Mouse (Mus musculus): ENCODE results near the gene D11Wsu47e. TPM values are rescaled to one million over a fixed set of nuclear protein-coding genes. Genes with fewer than 3 reads are reported as not detected.
A peak's percentile ranks its signal among the peaks of the same experiment; 100 is the strongest.
"Not testable (repeated sequence)": the region's sequence is repeated elsewhere in the genome, so short reads cannot be mapped to it uniquely, and the experiment has no call there.

Gene D11Wsu47e
- polyA plus RNA-seq (2015; fragmentation: Nextera tagmentation; extraction: Ambion mirVana) = 15.7 and 17.0 TPM in 2 replicates

DNA sequence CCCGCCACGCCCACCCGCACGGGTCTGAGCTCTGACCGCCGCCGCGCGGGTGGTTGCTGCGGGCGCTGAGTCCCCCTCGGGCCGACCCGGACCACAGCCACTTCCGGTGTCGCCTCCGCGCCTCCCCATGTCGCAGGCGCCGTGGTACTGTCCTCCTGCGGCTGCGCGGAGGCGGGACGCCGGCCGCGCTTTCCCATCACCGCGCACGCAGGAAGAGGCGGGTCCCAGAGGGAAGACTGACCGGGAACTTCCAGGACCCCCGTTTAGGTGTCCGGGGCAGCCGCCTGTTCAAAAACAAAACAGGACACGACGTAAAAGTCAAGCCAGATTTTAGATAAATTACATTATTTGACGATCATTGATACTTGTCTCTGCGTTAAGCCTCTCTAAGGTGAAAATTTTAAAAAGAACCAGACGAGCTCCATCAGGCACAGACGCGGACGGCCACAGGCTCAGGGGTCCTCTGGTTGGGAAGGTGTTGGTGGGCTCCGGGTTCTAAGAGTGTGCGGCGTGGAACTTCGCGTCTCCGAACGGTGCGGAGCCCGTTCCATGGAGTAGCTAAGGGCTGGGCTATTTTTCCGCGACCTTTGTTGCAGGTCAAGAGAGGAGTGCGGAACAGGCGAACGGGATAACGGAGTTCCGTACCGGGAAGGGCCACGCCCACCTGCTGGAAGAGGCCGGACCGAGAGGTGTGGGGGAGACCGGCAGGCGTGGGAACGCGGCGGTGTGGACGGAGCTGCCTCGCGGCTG, at the start of gene D11Wsu47e, which contains the start of gene Fam104a:
Gene D11Wsu47e, plus strand, starts transcription at position 456 of the 750 bp plus-strand sequence.
Gene Fam104a, minus strand, starts transcription at position 199 of the 750 bp plus-strand sequence.
- DNase-seq (ENCODE audit: low spot score) = peak; percentile 95

DNA sequence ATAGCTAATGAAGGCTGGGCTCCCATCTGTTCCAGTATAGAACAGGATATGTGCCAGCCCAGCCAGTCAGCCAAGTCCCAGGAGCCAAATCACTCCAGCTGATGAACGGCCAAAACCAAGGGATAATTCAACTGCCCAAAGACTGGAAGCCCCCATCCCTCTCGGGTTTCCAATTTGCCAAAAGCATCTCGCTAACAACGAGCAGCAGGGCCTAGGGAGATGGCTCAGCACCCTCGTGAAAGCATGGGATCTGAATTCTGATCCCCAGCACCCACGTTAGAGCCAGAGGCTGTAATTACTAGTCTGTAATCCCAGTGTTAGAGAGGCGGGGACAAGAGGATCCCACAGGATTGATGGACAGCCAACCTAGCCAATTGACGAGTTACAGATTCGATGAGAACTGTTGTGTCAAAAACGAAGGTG, 49.5 kb upstream of the D11Wsu47e start:
- no peak for DNase-seq (ENCODE audit: low spot score)

GRCm38 (mm10) chr11:113638680-113639079, 45.5 kb upstream of the D11Wsu47e start:
- DNase-seq (ENCODE audit: low spot score) = no peak

DNA sequence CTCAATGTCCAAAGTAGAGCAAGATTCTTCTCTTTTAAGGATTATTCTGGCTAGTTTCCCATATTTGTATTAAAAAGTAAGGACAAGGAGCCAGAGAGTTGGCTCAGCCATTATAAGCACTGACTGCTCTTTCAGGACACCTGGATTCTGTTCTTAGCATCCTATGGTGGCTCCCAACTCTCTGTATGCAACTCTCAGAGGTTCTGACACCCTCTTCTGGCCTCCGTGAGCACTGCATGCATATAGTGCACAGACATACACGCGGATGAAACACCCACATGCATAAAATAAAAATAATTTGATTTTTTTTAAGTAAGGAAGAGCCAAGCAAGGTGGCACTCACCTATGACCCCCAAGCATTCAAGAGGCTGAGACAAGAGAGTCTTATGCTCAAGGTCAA, 39.0 kb upstream of the D11Wsu47e start:
- no peak for DNase-seq (ENCODE audit: low spot score)

GRCm38 (mm10) chr11:113648152-113648551, 36.1 kb upstream of the D11Wsu47e start:
- peak; percentile 88 for DNase-seq (ENCODE audit: low spot score)

- DNase-seq (ENCODE audit: low spot score) = no peak
Measured at GRCm38 (mm10) chr11:113648690-113649352, 35.4 kb upstream of the D11Wsu47e start, which contains the start of gene Cog1. Cog1 (plus strand) TSS chr11:113649169.

GRCm38 (mm10) chr11:113649353-113650210, 34.6 kb upstream of the D11Wsu47e start, which contains the start of gene Slc39a11:
Slc39a11 (minus strand) TSS chr11:113650079.
- DNase-seq (ENCODE audit: low spot score) = peak; percentile 83

GRCm38 (mm10) chr11:113651206-113651906, 32.9 kb upstream of the D11Wsu47e start:
- DNase-seq (ENCODE audit: low spot score) = no peak

- peak; percentile 56 for DNase-seq (ENCODE audit: low spot score)
Measured at GRCm38 (mm10) chr11:113651907-113652273, 32.3 kb upstream of the D11Wsu47e start.

DNA sequence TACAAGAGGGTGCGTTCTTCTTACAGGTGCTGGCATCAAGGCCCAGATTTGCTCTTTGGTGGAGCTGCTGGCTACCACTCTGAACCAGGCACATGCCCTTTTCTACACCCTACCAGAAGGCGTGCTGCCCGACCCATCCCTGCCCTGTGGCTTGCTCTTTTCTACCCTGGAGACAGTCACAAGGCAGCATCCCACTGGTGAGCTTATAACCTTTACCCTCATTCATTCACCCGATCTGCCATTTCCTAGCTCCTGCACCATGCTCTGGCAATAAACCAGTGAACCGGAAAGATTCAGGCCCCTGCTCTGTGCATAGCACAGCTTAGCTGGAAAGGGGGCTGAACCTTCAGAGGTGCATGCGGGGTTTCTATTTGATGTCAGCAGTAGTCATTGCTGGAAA, 31.7 kb upstream of the D11Wsu47e start:
- DNase-seq (ENCODE audit: low spot score) = no peak

DNA sequence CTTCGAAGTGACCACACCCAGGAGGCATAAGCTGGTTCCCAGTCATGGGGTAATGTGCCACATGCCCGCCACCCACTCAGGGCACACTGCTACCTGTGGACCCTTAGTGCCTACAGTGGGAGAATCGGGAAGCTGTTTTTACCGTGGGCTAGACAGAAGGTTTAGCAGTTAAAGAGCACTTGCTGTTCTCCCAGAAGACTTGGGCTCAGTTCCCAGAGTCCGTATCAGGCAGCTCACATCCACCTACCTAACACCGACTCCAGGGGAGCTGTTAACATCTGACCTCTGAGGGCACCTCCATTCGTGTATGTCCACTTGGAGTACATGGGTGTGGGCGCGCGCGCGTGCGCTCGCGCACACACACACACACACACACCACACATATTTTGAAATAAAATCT, 30.1 kb upstream of the D11Wsu47e start:
- no peak for DNase-seq (ENCODE audit: low spot score)

DNA sequence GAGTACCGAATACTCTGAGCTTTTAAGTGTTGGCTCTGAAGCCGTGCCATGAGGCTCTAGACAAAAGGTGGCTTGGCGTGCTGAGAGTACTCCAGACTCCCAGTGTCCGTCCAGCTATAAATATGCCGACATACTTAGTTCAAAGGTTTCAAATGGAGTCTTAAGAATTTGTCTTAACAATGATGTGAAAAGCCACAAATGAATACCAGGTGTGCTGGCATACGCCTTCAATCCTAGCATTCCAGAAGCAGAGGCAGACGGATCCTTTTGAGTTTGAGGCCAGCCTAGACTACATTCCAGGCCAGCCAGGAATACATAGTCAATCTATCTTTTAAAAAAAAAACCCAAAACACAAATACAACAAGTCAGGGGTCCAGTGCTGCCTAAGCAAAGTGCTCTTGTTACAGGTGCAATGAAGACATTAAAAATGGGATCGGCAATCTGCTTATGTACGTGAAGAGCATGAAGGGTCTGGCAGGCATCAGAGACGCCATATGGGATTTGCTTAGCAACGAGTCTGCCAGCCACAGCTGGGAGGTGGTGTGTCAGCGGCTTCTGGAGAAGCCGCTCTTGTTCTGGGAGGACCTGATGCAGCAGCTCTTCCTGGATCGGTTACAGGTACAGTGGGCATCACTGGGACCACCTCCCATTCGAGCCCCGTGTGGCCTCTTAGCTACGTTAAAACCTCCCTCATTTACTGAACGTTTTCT, 29.5 kb upstream of the D11Wsu47e start:
- DNase-seq (ENCODE audit: low spot score) = no peak

- DNase-seq (ENCODE audit: low spot score) = no peak
Measured at GRCm38 (mm10) chr11:113656511-113656932, 27.7 kb upstream of the D11Wsu47e start.

DNA sequence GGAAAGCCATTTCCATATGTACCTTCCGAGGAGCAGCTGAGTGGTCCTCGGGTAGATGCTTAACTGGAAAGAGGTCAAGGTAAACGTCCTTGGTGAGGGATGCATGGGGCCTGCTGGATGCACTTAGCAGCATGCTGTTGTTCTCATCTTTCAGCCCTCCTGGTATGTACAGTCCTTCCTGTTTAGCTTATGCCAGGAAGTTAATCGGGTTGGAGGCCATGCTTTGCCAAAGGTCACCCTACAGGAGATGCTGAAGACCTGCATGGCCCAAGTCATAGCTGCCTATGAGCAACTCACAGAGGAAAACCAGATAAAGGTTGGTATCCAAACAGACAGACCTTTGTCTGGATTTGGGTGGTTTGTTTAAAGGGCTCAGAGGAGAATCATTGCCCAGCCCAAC, 27.0 kb upstream of the D11Wsu47e start:
- DNase-seq (ENCODE audit: low spot score) = no peak

GRCm38 (mm10) chr11:113658319-113658718, 25.9 kb upstream of the D11Wsu47e start:
- no peak for DNase-seq (ENCODE audit: low spot score)

DNA sequence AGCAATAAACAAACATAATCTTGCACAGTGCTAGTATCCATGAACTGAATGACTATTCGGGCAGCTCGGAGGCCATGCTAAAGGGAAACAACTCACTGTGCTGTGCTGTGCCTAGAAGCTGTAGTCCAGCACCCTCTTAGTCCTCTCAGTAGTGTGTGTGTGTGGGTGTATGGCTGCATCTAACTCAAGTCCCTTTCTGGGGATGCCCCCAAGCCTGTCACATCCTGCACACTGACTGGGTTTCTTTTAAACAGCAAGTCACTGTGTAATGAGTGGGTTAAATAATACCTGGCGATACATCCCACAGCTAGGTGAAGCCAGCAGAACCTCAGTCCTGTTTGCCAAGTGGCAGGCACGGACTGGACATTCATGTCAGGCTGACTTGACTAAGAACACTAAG, 25.4 kb upstream of the D11Wsu47e start:
- DNase-seq (ENCODE audit: low spot score) = no peak

GRCm38 (mm10) chr11:113660213-113660612, 24.0 kb upstream of the D11Wsu47e start:
- DNase-seq (ENCODE audit: low spot score) = not testable (repeated sequence)

DNA sequence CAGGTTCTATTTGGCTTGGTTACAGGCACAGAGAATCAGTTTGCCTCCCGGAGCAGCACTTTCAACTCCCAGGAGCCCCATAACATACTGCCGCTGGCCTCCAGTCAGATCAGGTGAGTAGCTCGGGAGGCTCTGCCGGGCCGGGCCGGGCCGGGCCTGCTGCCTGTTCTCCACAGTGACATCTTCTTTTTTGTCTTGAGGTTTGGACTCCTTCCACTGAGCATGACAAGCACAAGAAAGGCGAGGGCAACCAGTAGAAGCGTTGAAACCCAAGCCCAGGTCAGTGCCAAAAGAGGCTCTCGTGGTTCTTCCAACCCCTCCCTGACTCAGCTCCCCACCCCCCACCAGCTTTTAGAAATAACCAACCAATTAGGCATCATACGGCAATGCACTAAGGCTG, 23.3 kb upstream of the D11Wsu47e start:
- DNase-seq (ENCODE audit: low spot score) = no peak

DNA sequence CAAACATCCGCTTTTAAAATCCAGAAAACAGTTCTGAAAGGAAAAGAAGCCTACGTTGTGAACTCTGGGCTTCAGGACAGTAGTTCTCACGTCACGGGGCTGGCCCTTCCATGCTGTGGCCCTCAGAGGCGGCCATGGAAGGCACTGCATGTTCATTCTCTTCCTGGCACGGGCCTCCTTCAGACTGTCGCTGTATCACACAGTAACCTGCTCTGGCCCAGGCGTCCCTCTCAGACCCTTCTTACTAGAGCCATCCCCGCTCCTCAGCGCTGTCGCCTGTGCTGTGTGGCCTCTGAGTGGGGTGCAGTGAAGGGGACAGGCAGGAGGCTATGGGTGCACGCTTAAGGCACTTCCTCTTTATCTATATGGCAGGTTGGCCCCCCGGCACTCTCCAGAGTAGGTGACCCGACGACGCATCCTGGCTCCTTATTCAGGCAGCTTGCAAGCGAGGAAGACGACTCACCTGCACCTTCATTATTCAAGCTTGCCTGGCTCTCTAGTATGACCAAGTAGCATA, 22.3 kb upstream of the D11Wsu47e start:
- no peak for DNase-seq (ENCODE audit: low spot score)

- DNase-seq (ENCODE audit: low spot score) = no peak
Measured at GRCm38 (mm10) chr11:113664279-113664678, 19.9 kb upstream of the D11Wsu47e start.
